Mouse (Mus musculus) ES-E14 (cell line): ENCODE data around the gene Zc3h13.

ENCODE experiments used
- CHD2 ChIP-seq: IDR thresholded peaks from 2 replicates; pipeline ENCODE4 v1.6.1; 2014; ENCODE audit warnings: mild to moderate bottlenecking, low read depth, low read length, inconsistent platforms
- HCFC1 ChIP-seq: IDR thresholded peaks from 2 replicates; pipeline ENCODE4 v1.6.1; 2012; ENCODE audit warnings: low read length, inconsistent platforms, borderline replicate concordance; ENCODE audit not compliant: insufficient read depth
- MAFK ChIP-seq: IDR thresholded peaks from 2 replicates; pipeline ENCODE4 v1.6.1; 2014; ENCODE audit warnings: mild to moderate bottlenecking, low read depth, low read length, inconsistent platforms; ENCODE audit not compliant: insufficient read depth
- ZC3H11A ChIP-seq: IDR thresholded peaks from 2 replicates; pipeline ENCODE4 v1.6.1; 2012; ENCODE audit warnings: low read depth, mild to moderate bottlenecking, inconsistent platforms, low read length, borderline replicate concordance
- ZNF384 ChIP-seq: IDR thresholded peaks from 2 replicates; pipeline ENCODE4 v1.6.1; 2012; ENCODE audit warnings: low read depth, low read length, inconsistent platforms

GRCm38 (mm10) chr14:75284193-75284915, at the start of gene Zc3h13:
- TF ChIP-seq ZC3H11A (no peak), HCFC1 (peak; percentile 77), ZNF384 (no peak), MAFK (no peak), CHD2 (no peak)
